Mouse (Mus musculus) central nervous system, embryonic 14 days (tissue): Measurements from ENCODE around the gene Nr1i2. TPM values are rescaled to one million over a fixed set of nuclear protein-coding genes. Genes with fewer than 3 reads are reported as not detected.

Experiments used
- polyA plus RNA-seq: library from polyadenylated mRNA; depleted of rRNA; stranded (reverse); fragments of >200 nt; gene quantifications from 2 replicates; pipeline ENCODE4 v1.2.3, GENCODE M21; 2012; rRNA removed

Gene Nr1i2
- polyA plus RNA-seq: 0.04 TPM in 1 of 2 replicates, not detected in the other

DNA sequence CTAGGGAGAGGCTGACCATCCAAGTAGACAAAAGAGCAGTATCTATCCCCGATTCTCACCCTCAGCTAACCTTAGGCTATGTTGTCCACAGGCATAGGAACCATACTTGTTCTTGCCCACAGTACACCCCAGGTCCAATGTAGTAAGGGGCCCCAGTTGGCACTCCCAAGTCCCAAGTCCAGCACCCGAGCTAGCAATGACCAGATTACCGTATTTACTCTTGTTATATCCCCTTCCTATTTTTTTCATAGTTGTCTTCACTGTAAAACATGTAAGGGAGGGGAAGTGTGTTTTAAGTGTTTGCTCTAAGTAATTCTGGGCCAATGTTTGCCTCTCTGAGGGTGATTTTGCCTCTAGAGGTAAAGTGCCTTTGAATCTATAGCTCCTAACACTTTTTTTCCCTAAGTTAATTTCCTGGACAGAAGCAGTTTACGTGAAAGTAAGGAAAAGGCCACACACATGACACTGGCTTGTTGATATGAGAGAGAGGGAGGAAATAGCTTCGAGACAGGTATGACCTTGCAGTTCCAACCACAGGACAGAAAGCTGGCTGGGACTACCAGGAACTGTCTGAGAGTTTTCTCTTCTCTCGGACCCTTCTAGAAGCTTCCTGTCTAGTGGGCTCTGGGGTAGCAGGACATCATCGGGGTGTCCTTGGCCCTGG, at the start of gene Nr1i2:
Nr1i2 (minus strand) TSS at position 140 of the 664 bp plus-strand sequence.

DNA sequence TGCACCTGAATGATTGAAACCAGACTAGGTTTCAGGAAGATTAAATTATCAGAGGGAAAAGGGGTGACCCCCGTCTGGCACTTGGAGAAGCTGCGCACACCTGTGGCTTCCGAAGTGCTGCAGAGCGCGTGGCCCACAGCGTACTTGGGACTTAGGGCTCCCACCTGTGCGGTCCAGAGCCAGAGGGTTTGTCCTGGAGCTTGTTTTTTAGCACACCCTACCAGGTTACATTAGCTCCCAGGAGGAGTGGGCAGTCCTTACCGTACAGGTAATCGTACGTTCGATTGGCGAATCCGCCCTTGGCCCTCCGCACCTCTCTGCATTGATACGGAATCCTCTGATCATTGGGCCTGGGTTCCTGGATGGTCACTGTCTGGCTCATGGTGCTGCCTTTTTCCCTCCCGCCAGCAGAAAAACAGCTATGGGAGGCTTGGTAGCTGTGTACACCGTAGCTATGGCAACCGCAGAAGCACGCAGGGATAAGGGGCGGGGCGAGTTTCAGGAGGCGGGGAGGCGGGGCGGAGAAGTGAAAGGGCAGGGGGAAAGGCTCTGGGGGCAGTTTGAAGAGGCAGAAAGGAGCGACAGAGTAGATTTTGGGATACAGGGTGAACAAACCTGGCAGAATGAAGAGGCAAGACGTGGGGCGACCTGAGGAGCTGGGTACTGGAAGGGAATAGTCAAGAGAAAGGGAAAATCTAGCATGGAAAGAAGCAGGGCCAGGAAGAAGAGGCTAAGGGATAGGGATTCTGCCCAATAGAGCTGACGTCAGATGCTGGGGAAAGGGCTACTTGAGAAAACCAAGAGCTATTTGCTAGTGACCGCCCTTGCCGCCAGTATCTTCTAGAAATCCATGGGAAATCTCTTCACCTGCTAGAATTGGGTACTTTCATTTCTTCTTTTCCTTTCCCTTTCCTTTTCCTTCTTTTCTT, 47.0 kb upstream of the Nr1i2 start, which contains the start of gene Maats1:
Maats1 (minus strand) TSS at position 748 of the 929 bp plus-strand sequence.

Other genes starting within 250 kb of the Nr1i2 start
- gene Gsk3b, start 205.8 kb downstream of the Nr1i2 start, polyA plus RNA-seq: 42.5 and 45.2 TPM in 2 replicates
- 1.00 and 1.0 TPM in 2 replicates for gene Maats1, start 47.3 kb upstream of the Nr1i2 start, polyA plus RNA-seq
- gene Cox17, start 52.2 kb upstream of the Nr1i2 start, polyA plus RNA-seq: 87.8 and 90.4 TPM in 2 replicates
- gene Gm21987, start 52.2 kb upstream of the Nr1i2 start, polyA plus RNA-seq: not detected in 2 replicates
- 0.74 and 1.4 TPM in 2 replicates for gene Popdc2, start 67.4 kb upstream of the Nr1i2 start, polyA plus RNA-seq
- 0.48 and 0.58 TPM in 2 replicates for gene Pla1a, start 138.3 kb upstream of the Nr1i2 start, polyA plus RNA-seq
- gene Adprh, start 157.9 kb upstream of the Nr1i2 start, polyA plus RNA-seq: 71.8 and 78.1 TPM in 2 replicates
- gene Cd80, start 160.7 kb upstream of the Nr1i2 start, polyA plus RNA-seq: 0.38 and 0.59 TPM in 2 replicates
- 19.1 and 21.4 TPM in 2 replicates for gene Timmdc1, start 227.8 kb upstream of the Nr1i2 start, polyA plus RNA-seq